Mouse (Mus musculus) neural tube, embryonic 13.5 days (tissue): ENCODE results near the gene Wipi2. TPM values are rescaled to one million over a fixed set of nuclear protein-coding genes. Genes with fewer than 3 reads are reported as not detected.

Source experiments
- ATAC-seq: fragments of 200-750 bp; cut with Nextera tagmentation; 2 replicates; pipeline ENCODE4 v1.8.0; 2017; ENCODE audit warnings: low read depth, mild to moderate bottlenecking, moderate TSS enrichment, moderate library complexity
- H3K27ac ChIP-seq: fragments of 300-500 bp; sonication (generic); replicated peaks from 2 replicates; pipeline ENCODE4 v1.5.1; 2015; ENCODE audit warnings: moderate library complexity, mild to moderate bottlenecking, inconsistent platforms
- H3K27me3 ChIP-seq: fragments of 300-500 bp; sonication (generic); 2 replicates; pipeline ENCODE4 v1.6.1; 2015; ENCODE audit warnings: mild to moderate bottlenecking, inconsistent platforms
- H3K36me3 ChIP-seq: fragments of 300-500 bp; sonication (generic); 2 replicates; pipeline ENCODE4 v1.6.1; 2015; ENCODE audit warnings: mild to moderate bottlenecking, inconsistent platforms
- H3K4me1 ChIP-seq: fragments of 300-500 bp; sonication (generic); replicated peaks from 2 replicates; pipeline ENCODE4 v1.6.1; 2015; ENCODE audit warnings: inconsistent platforms
- H3K4me2 ChIP-seq: fragments of 300-500 bp; sonication (generic); 2 replicates; pipeline ENCODE4 v1.6.1; 2015; ENCODE audit warnings: inconsistent platforms, mild to moderate bottlenecking, moderate library complexity
- H3K4me3 ChIP-seq: fragments of 300-500 bp; sonication (generic); 2 replicates; pipeline ENCODE4 v1.5.1; 2015; ENCODE audit warnings: mild to moderate bottlenecking, inconsistent platforms
- H3K9ac ChIP-seq: fragments of 300-500 bp; sonication (generic); 2 replicates; pipeline ENCODE4 v1.6.1; 2015; ENCODE audit warnings: moderate library complexity, mild to moderate bottlenecking, inconsistent platforms
- H3K9me3 ChIP-seq: fragments of 300-500 bp; sonication (generic); 2 replicates; pipeline ENCODE4 v1.6.1; 2016; ENCODE audit warnings: inconsistent platforms
- WGBS: fragments of 180-500 bp; shearing (Covaris S2); methylation state at CpG from one replicate; pipeline ENCODE4 v1.1.7; 2015; 5-methylcytosine and 5-hydroxymethylcytosine counted together
- polyA plus RNA-seq: library from polyadenylated mRNA; unstranded; fragments of >200 nt; fragmentation: Nextera tagmentation; extraction: Ambion mirVana; gene quantifications from 2 replicates; pipeline ENCODE4 v1.2.1, GENCODE M21; 2015

The Wipi2 gene
- polyA plus RNA-seq, 1 experiment from 2014 or later, result 43.3 TPM

GRCm38 (mm10) chr5:142608989-142609325 is 18.5 kb upstream of the Wipi2 start:
- Histone ChIP-seq H3K4me1 (peaks cover 19% of the 10 kb centered on the region), H3K36me3 (no peaks in the 10 kb centered on the region), H3K27ac (0 out of 2 replicates have a peak overlapping the region, but pooled peaks have one; percentile 38), H3K4me2 (peak overlapping the region; percentile 77), H3K9me3 (no peaks in the 10 kb centered on the region), H3K9ac (peak overlapping the region; percentile 74), H3K27me3 (peaks cover 30% of the 10 kb centered on the region), H3K4me3 (peak overlapping the region; percentile 47)
- WGBS, result 6% methylated on average over 4 of the region's 4 CpGs
- ATAC-seq, result no peak

DNA sequence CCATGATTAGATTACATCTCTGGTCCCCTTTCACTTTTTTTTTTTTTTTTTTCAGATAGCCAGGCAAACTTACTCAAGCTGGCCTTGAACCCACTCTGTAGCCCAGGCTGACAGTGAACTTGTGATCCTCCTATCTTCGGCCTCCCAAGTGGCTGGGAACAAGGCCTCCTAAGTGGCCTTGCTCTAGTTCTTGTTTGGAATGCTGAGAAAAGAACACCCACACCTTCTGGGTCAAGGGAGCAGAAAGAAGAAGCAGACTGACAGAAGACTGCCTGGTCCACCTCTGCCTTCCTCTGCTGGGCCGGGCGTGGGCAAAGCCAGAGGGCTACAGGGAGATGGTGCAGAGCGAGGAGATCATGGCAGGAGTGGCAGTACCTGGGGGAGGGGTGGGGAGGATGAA is 17.1 kb upstream of the Wipi2 start:
- no peak overlapping the region for H3K9ac ChIP-seq
- no peak for ATAC-seq
- H3K27me3 ChIP-seq, result peaks cover 30% of the 10 kb centered on the region
- 95% methylated on average over 4 of the region's 4 CpGs for WGBS
- H3K27ac ChIP-seq, result no peak overlapping the region
- no peaks in the 10 kb centered on the region for H3K36me3 ChIP-seq
- no peaks in the 10 kb centered on the region for H3K9me3 ChIP-seq
- H3K4me3 ChIP-seq, result no peak overlapping the region
- H3K4me1 ChIP-seq, result peaks cover 19% of the 10 kb centered on the region
- H3K4me2 ChIP-seq, result no peak overlapping the region

DNA sequence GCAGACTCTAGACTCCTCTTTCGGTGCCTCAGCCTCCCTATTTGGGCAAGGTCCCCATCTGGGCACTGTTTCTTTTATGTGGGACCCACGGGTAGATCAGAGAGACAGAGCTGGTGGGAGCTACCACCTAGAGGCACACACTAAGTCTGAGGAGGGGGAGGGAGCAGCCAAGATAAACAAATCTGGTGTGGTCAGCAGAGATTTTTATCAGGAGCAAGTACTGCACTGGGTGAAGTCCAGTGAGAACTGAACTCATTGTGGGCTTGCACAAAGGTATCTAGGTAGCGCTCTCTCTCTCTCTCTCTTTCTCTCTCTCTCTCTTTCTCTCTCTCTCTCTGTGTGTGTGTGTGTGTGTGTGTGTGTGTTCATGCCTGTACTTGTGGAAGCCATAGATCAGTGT is 13.0 kb upstream of the Wipi2 start:
- Histone ChIP-seq H3K27ac (no peak overlapping the region), H3K9ac (no peak overlapping the region), H3K9me3 (no peaks in the 10 kb centered on the region), H3K4me1 (no peaks in the 10 kb centered on the region), H3K36me3 (no peaks in the 10 kb centered on the region), H3K4me3 (no peak overlapping the region), H3K27me3 (peaks cover 4% of the 10 kb centered on the region; the same call in 1 of the 2 replicates), H3K4me2 (no peak overlapping the region)
- no peak for ATAC-seq
- 75% methylated on average over 3 of the region's 3 CpGs for WGBS

DNA sequence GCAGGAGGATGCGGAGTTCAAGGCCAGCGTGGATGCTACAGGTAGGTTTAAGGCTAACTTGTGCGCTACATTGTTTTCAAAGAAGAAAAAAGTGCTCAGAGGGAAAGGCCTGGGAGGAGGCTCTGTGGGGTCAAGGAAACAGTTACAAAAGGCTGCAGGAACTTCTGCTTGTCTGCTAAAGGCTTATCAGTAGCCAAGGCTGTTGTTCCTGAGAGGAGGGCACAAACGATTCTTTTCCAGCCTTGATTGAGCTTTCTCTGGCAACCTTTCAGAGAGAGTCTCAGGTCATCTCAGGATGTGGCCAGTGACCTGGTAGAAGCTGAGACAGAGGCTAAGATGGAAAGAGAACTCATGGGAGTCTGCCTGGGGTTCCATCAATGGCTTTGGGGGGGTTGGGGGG is 11.9 kb upstream of the Wipi2 start:
- Histone ChIP-seq H3K36me3 (no peaks in the 10 kb centered on the region), H3K4me3 (no peak overlapping the region), H3K27me3 (no peaks in the 10 kb centered on the region), H3K4me1 (no peaks in the 10 kb centered on the region; the same call in 1 of the 2 replicates), H3K9ac (no peak overlapping the region), H3K27ac (no peak overlapping the region), H3K4me2 (no peak overlapping the region), H3K9me3 (no peaks in the 10 kb centered on the region)
- 84% methylated on average over 4 of the region's 4 CpGs for WGBS
- no peak for ATAC-seq

DNA sequence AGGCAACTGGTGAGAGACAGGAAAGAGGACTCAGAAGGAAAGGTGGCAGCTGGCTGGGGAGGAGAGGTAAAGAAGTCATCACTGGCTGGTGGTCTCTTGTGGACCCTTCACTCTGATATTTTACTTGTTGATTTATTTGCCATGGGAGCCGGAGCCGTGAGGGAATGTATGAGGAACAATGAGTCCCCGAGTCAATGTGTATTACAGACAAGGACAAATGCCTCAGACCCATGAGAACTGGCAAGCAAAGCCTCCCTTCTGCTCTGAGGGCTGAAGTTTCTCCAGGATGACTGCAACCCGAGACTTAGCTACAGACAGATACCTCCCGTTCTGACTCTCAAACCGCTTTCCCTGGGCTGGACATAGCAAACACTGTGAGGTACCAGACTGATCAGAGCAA is 11.2 kb upstream of the Wipi2 start:
- H3K4me3 ChIP-seq, result no peak overlapping the region
- no peaks in the 10 kb centered on the region for H3K27me3 ChIP-seq
- 54% methylated on average over 6 of the region's 6 CpGs for WGBS
- H3K36me3 ChIP-seq, result no peaks in the 10 kb centered on the region
- ATAC-seq, result no peak
- H3K4me1 ChIP-seq, result no peaks in the 10 kb centered on the region; the same call in 1 of the 2 replicates
- no peak overlapping the region for H3K4me2 ChIP-seq
- H3K27ac ChIP-seq, result no peak overlapping the region
- no peaks in the 10 kb centered on the region for H3K9me3 ChIP-seq
- no peak overlapping the region for H3K9ac ChIP-seq

DNA sequence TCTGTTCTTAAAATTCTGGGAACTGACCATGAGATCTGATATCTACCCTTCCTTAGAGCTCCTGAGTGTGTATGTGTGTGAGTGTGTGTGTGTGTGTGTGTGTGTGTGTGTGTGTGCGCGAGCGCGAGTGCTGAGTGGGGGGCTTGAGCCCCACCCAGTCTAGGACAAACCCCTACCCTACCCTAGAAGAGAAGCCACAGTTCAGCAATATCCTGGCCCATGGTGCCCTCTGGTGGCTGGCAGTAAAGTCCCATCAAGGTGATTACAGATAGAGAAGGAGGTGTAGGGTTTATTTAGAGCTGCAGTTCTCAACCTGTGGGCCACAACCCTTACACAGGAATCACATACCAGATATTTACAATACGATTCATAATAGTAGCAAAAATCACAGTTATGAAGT is 7.6 kb upstream of the Wipi2 start:
- no peak overlapping the region for H3K9ac ChIP-seq
- H3K9me3 ChIP-seq, result no peaks in the 10 kb centered on the region
- H3K27me3 ChIP-seq, result no peaks in the 10 kb centered on the region
- ATAC-seq, result peak; percentile 71
- no peaks in the 10 kb centered on the region; the same call in 1 of the 2 replicates for H3K4me1 ChIP-seq
- H3K27ac ChIP-seq, result no peak overlapping the region
- no peaks in the 10 kb centered on the region for H3K36me3 ChIP-seq
- 22% methylated on average over 5 of the region's 5 CpGs for WGBS
- H3K4me3 ChIP-seq, result no peak overlapping the region
- no peak overlapping the region for H3K4me2 ChIP-seq

GRCm38 (mm10) chr5:142621421-142621820 is 6.1 kb upstream of the Wipi2 start:
- no peak overlapping the region for H3K9ac ChIP-seq
- no peaks in the 10 kb centered on the region for H3K9me3 ChIP-seq
- no peak overlapping the region for H3K4me2 ChIP-seq
- H3K4me3 ChIP-seq, result no peak overlapping the region
- no peaks in the 10 kb centered on the region for H3K27me3 ChIP-seq
- H3K36me3 ChIP-seq, result no peaks in the 10 kb centered on the region
- 75% methylated on average over 2 of the region's 2 CpGs for WGBS
- no peak overlapping the region for H3K27ac ChIP-seq
- no peak for ATAC-seq
- H3K4me1 ChIP-seq, result no peaks in the 10 kb centered on the region; the same call in 1 of the 2 replicates

GRCm38 (mm10) chr5:142622134-142622533 is 5.4 kb upstream of the Wipi2 start:
- Histone ChIP-seq H3K4me3 (no peak overlapping the region), H3K4me1 (no peaks in the 10 kb centered on the region; the same call in 1 of the 2 replicates), H3K9me3 (no peaks in the 10 kb centered on the region), H3K9ac (no peak overlapping the region), H3K27ac (no peak overlapping the region), H3K36me3 (no peaks in the 10 kb centered on the region), H3K4me2 (no peak overlapping the region), H3K27me3 (no peaks in the 10 kb centered on the region)
- ATAC-seq, result no peak
- 86% methylated on average over 1 of the region's 1 CpGs for WGBS

DNA sequence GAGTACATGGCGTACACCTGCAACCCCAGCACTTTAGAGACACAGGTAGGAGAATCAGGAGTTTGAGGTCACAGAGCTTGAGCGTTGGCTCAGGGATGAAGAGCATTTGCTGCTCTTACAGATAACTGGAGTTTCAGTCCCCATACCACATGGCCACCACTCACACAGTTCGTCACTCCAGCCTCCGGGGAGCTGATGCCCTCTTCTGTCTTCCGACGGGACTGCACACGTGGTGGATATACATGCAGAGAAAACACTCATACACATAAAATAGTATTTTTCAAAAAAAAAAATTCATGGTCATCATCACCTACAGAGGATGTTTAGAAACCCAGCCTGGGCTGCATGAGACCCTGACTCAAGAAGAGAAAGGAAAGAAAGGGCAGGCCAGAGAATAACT is 4.4 kb upstream of the Wipi2 start:
- Histone ChIP-seq H3K27ac (no peak overlapping the region), H3K4me1 (peaks cover 2% of the 10 kb centered on the region; the same call in 1 of the 2 replicates), H3K9ac (no peak overlapping the region), H3K9me3 (no peaks in the 10 kb centered on the region), H3K4me3 (no peak overlapping the region), H3K36me3 (no peaks in the 10 kb centered on the region), H3K27me3 (no peaks in the 10 kb centered on the region), H3K4me2 (no peak overlapping the region)
- no peak for ATAC-seq
- WGBS, result 92% methylated on average over 7 of the region's 7 CpGs

- peak; percentile 96 for ATAC-seq
- Histone ChIP-seq H3K4me3 (peak overlapping the region; percentile 99), H3K9ac (peak overlapping the region; percentile 95), H3K9me3 (no peaks in the 10 kb centered on the region), H3K4me2 (peak overlapping the region; percentile 96), H3K4me1 (peaks cover 23% of the 10 kb centered on the region), H3K36me3 (peaks cover 19% of the 10 kb centered on the region), H3K27ac (peak overlapping the region; percentile 83), H3K27me3 (no peaks in the 10 kb centered on the region)
- WGBS, result under 1% methylated on average over 69 of the region's 69 CpGs
These were observed 1.5 kb downstream of the Wipi2 start for GRCm38 (mm10) chr5:142628726-142629662.

DNA sequence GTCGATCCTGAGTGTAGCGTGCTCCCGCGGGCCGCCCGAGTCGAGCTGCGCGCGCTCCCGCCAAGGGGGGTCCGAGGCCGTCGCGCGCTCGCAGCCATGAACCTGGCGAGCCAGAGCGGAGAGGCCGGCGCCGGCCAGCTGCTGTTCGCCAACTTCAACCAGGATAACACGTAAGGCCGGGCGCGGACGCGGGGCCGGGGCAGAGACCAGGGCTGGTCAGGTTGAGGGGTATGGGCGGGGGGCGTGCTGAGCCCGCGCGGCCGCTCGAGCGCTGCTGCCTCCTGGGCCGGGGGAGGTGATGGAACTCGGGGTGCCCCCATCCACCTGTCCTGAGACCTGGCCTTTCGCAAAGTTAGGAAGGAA is 2.1 kb downstream of the Wipi2 start:
- ATAC-seq, result peak; percentile 72
- peaks cover 23% of the 10 kb centered on the region for H3K36me3 ChIP-seq
- H3K9ac ChIP-seq, result peak overlapping the region; percentile 95
- H3K4me3 ChIP-seq, result peak overlapping the region; percentile 99
- H3K27me3 ChIP-seq, result no peaks in the 10 kb centered on the region
- under 1% methylated on average over 41 of the region's 41 CpGs for WGBS
- H3K4me1 ChIP-seq, result peaks cover 23% of the 10 kb centered on the region
- peak overlapping the region; percentile 83 for H3K27ac ChIP-seq
- no peaks in the 10 kb centered on the region for H3K9me3 ChIP-seq
- peak overlapping the region; percentile 96 for H3K4me2 ChIP-seq

GRCm38 (mm10) chr5:142630224-142630623 is 2.7 kb downstream of the Wipi2 start:
- Histone ChIP-seq H3K27ac (0 out of 2 replicates have a peak overlapping the region, but pooled peaks have one; percentile 83), H3K4me1 (peaks cover 23% of the 10 kb centered on the region), H3K4me3 (peak overlapping the region; percentile 99), H3K9ac (peak overlapping the region; percentile 95), H3K27me3 (no peaks in the 10 kb centered on the region), H3K4me2 (peak overlapping the region; percentile 96), H3K36me3 (peaks cover 23% of the 10 kb centered on the region), H3K9me3 (no peaks in the 10 kb centered on the region)
- 17% methylated on average over 6 of the region's 6 CpGs for WGBS
- no peak for ATAC-seq
